Mouse (Mus musculus): ENCODE measurements around the gene Tmem8b. TPM values are rescaled to one million over a fixed set of nuclear protein-coding genes. Genes with fewer than 3 reads are reported as not detected.

Gene Tmem8b
- polyA plus RNA-seq (2015; fragmentation: Nextera tagmentation; extraction: Ambion mirVana): 4.2 and 4.9 TPM in 2 replicates

DNA sequence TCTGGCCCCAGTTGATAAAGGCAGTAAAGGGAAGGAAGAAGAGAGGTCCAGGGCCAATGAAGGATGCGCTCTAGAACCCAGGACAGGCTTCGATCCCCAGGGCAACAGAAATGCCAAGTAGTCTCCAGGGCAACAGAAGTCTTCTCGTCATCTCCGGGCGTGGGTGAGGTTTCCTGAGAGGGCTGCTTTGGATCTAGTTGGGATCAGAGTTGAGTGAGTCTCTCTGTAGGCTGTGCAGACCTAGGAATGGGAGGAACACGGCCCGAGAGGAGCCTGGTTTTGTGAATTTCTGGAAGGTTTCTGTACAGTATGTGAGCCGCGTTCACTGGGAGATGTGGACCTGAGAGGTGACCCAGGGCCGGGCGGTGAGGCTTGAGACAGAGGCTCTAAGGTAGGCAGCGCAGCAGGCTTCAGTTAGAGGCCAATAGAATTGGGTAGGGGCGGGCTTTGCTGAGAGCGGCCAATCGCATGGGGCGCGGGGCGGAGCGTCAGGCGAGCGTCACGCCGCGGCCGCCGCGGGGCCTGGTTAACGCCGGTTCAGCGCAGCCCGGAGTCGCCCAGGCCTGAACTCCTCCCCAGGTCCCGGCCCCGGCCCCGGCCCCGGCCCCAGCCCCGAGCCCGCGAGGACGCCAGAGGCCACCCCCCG lies at the start of gene Tmem8b, which contains the start of gene Fam221b:
Gene Tmem8b (plus strand): TSS at position 190 of the 646 bp plus-strand sequence.
Gene Fam221b (minus strand): TSS at position 364 of the 646 bp plus-strand sequence.
- WGBS: 3% methylated on average over 33 of the region's 41 CpGs
- Histone ChIP-seq H3K9me3 (no peaks in the 10 kb centered on the region), H3K4me1 (peaks cover 21% of the 10 kb centered on the region), H3K27me3 (peaks cover 25% of the 10 kb centered on the region; the same call in 1 of the 2 replicates), H3K4me3 (peak within 1 kb of the TSS; percentile 86), H3K27ac (peak within 1 kb of the TSS; percentile 45), H3K4me2 (peak within 1 kb of the TSS; percentile 87), H3K9ac (peak within 1 kb of the TSS; percentile 83), H3K36me3 (no peaks in the 10 kb centered on the region)
- ATAC-seq (ENCODE audit: borderline replicate concordance, extremely low read depth, low FRiP score, low TSS enrichment): peak; percentile 93

DNA sequence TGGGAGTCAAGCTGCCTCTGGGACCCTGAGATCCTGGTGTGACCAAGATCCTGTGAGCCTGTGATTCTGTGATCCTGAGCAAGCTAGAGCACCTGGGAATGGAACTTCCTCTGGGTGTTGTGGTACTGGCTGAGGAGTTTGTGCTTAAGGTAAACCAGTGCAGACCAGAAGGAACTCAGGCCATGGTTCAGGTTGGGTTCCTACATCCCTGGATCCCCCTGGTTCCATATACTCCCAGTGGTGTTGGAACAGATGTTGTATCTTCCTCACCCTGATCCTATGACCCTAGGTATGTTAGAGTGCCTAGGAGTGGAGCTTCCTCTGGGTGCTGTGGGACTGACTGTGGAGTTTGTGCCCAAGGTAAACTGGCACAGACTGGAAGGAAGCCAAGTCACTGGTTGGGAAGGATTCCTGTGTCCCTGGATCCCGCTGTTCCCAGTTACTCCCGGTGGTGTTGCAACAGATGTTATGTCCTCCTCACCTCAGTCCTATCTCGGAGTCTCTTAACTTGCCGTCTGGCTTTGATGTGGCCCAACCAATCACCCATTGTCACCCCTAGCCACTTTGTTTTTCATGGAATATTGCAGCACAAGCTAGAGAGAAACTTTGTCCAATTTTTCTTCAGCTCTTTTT lies 48.5 kb upstream of the Tmem8b start:
- Histone ChIP-seq H3K9ac (no peak overlapping the region), H3K36me3 (no peaks in the 10 kb centered on the region), H3K27ac (no peak overlapping the region), H3K4me3 (no peak overlapping the region), H3K4me1 (no peaks in the 10 kb centered on the region), H3K4me2 (no peak overlapping the region), H3K27me3 (no peaks in the 10 kb centered on the region), H3K9me3 (peaks cover 6% of the 10 kb centered on the region)
- WGBS: 60% methylated on average over 4 of the region's 4 CpGs
- ATAC-seq (ENCODE audit: borderline replicate concordance, extremely low read depth, low FRiP score, low TSS enrichment): no peak

DNA sequence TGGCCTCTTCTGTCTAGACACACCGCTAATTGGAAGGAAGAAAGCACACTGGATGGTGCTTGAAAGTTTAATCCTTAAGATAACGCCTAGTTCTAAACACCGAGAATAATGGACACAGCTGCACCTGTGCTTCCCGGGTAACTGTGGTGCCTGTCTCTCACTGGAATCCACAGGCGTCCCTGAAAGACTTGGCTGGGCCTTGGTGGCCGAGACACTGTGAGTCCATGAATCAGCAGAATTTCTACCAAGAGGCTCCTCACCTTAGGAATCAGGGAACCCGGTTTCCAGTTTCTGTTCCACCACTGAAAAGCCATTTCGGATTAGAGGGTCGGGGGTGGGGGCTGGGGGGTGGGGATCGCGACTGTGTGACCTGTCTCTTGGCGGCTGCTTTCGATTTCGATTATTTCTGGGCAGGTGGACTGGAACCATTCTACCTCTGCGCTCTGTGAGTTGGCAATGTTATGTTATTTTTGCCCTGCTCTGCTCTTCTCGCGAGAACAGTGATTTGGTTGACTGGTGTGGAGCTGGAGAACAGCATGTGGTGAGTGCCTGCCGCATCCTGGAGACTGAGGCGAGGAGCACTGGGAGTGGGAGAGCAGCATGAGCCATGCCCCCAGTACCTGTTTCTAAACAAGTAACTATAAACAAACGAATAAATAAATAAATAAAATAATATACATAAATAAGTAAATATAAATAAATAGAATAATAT lies 39.5 kb upstream of the Tmem8b start:
- 44% methylated on average over 20 of the region's 20 CpGs for WGBS
- Histone ChIP-seq H3K36me3 (no peaks in the 10 kb centered on the region), H3K4me3 (no peak overlapping the region), H3K9ac (no peak overlapping the region), H3K27ac (no peak overlapping the region), H3K4me2 (no peak overlapping the region), H3K4me1 (peaks cover 29% of the 10 kb centered on the region), H3K27me3 (no peaks in the 10 kb centered on the region), H3K9me3 (peaks cover 10% of the 10 kb centered on the region)
- ATAC-seq (ENCODE audit: borderline replicate concordance, extremely low read depth, low FRiP score, low TSS enrichment): no peak

DNA sequence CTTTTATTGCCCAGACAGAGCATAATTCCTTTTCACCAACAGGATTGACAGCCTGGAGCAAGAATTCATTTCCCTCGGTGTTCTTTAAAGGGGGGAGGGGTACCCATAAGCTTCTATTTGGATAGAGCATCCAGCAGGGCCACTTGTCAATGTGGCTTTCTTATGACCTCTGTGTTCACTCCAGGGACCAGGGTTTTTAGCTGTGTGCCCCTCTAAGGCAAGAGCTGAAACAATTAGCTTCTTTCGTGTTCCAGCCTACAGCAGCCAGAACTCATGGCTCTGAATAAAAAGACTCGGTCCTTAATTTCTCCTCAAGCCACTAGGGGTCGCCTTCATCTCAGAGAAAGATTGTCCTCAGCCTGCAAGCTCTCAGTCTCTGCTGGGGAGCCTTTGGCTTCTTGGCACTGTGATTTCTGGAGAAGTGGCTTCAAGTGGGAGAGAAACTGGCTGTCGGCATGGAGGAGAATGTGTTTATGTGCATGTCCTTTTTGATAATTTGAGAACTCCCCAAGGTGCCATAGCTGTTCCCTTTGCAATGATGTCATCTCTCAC lies 38.7 kb upstream of the Tmem8b start:
- WGBS: 6% methylated on average over 5 of the region's 5 CpGs
- Histone ChIP-seq H3K9me3 (peaks cover 5% of the 10 kb centered on the region), H3K9ac (peak overlapping the region; percentile 20; the same call in 1 of the 2 replicates), H3K4me1 (peaks cover 29% of the 10 kb centered on the region), H3K27me3 (no peaks in the 10 kb centered on the region), H3K27ac (peak overlapping the region; percentile 78), H3K4me3 (no peak overlapping the region), H3K4me2 (peak overlapping the region; percentile 29), H3K36me3 (no peaks in the 10 kb centered on the region)
- peak; percentile 20; the same call in 1 of the 2 replicates for ATAC-seq (ENCODE audit: borderline replicate concordance, extremely low read depth, low FRiP score, low TSS enrichment)

DNA sequence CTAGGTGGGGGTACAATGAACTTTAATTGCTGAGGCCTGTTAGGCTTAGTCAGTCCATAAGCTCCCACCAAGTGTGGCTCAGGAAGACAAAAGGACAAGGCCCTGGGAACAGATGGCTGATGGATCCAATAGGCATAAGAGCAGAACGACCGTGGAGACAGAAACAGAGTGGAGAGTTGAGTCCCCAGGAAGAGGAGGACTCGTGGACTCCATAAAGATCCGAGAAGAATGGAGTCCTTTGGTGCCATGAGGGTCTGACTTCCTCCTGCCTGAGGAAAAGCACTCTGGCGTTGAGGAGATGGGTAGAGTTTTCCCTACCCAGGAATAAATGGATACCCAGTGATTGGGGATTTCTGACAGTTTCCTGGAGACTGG lies 38.1 kb upstream of the Tmem8b start:
- Histone ChIP-seq H3K27me3 (no peaks in the 10 kb centered on the region), H3K9me3 (no peaks in the 10 kb centered on the region), H3K4me3 (peak overlapping the region; percentile 75), H3K4me1 (peaks cover 29% of the 10 kb centered on the region), H3K36me3 (no peaks in the 10 kb centered on the region), H3K27ac (peak overlapping the region; percentile 78), H3K4me2 (peak overlapping the region; percentile 94), H3K9ac (0 out of 2 replicates have a peak overlapping the region, but pooled peaks have one; percentile 87)
- whole genome bisulfite sequencing: 25% methylated on average over 5 of the region's 5 CpGs
- no peak for ATAC-seq (ENCODE audit: borderline replicate concordance, extremely low read depth, low FRiP score, low TSS enrichment)

DNA sequence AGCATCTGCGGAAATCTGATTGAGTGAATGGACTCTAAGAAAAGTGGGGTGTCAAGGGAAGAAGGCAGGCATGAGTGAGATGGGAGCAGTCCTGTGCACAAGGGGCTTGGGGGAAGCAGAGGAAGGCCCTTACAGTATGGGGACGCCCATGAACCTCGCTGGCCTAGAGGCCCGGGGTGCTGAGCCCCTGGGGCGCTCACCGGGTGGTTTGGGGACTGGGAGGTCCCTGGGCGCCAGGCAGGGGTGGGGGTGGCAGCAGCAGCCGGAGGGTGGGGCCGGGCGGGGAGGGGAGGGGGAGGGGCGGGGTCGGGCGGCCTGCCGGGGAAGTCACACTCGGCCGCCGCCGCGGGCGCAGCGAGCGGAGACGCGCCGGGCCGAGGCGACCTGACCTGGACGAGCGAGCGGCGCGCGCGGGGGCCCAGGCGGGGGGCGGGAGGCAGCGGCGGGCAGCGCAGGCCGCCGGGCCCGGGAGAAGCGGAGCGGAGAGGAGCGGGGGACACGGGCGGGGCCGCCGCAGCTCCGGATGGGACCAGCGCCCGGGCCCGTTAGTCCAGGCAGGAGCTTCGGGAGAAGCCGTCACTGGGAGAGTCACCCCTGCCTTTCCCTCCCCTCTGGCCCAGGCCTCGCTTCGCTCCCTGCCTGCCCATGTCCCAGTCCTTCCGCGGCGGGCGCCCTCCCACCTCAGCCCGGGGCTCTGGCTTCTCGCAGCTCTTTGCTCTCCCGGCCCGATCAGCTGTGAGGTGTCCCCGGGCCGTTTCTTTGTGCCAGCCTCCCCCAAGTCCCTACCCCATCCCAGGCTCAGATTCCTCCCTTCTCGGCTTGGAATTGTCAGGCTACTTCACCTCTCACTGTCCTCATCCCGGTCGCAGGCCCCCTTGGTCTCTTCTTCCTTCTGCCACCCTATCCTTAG lies 37.5 kb upstream of the Tmem8b start, which contains the start of gene Npr2:
Gene Npr2 (plus strand): TSS at position 890 of the 910 bp plus-strand sequence.
- H3K4me2 ChIP-seq: peak within 1 kb of the TSS; percentile 94
- WGBS: 2% methylated on average over 20 of the region's 70 CpGs
- H3K9ac ChIP-seq: peak within 1 kb of the TSS; percentile 87
- H3K4me1 ChIP-seq: peaks cover 29% of the 10 kb centered on the region
- no peaks in the 10 kb centered on the region for H3K27me3 ChIP-seq
- peak within 1 kb of the TSS; percentile 75 for H3K4me3 ChIP-seq
- peak; percentile 70 for ATAC-seq (ENCODE audit: borderline replicate concordance, extremely low read depth, low FRiP score, low TSS enrichment)
- H3K36me3 ChIP-seq: no peaks in the 10 kb centered on the region
- peak within 1 kb of the TSS; percentile 78 for H3K27ac ChIP-seq
- H3K9me3 ChIP-seq: no peaks in the 10 kb centered on the region

DNA sequence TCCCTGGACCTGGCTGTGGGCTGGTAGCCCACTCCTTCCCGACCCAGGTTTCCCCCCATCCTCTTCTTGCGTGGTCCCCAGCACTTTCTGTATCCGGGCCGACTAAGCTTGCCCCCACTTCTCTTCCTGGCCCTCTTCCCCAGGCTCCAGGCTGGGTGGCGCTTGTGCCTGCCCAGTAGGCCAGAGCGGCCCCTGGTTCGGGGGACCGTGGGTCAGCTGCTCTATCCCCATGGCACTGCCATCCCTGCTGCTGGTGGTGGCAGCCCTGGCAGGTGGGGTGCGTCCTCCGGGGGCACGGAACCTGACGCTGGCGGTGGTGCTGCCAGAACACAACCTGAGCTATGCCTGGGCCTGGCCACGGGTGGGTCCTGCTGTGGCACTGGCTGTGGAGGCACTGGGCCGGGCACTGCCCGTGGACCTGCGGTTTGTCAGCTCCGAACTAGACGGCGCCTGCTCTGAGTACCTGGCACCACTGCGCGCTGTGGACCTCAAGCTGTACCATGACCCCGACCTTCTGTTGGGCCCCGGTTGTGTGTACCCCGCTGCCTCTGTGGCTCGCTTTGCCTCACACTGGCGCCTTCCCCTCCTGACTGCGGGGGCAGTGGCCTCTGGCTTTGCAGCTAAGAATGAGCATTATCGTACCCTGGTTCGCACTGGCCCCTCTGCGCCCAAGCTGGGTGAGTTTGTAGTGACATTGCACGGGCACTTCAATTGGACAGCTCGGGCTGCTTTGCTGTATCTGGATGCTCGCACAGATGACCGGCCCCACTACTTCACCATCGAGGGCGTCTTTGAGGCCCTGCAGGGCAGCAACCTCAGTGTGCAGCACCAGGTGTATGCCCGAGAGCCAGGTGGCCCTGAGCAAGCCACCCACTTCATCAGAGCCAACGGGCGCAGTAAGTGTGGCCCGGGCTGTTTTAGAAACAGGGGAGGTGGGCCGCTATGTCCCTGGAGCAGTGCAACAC lies 36.5 kb upstream of the Tmem8b start:
- Histone ChIP-seq H3K27me3 (no peaks in the 10 kb centered on the region), H3K36me3 (no peaks in the 10 kb centered on the region), H3K27ac (no peak overlapping the region), H3K4me3 (peak overlapping the region; percentile 75), H3K4me2 (peak overlapping the region; percentile 94), H3K9ac (peak overlapping the region; percentile 87), H3K4me1 (peaks cover 29% of the 10 kb centered on the region), H3K9me3 (no peaks in the 10 kb centered on the region)
- ATAC-seq (ENCODE audit: borderline replicate concordance, extremely low read depth, low FRiP score, low TSS enrichment): peak; percentile 16; the same call in 1 of the 2 replicates
- 46% methylated on average over 42 of the region's 42 CpGs for WGBS

DNA sequence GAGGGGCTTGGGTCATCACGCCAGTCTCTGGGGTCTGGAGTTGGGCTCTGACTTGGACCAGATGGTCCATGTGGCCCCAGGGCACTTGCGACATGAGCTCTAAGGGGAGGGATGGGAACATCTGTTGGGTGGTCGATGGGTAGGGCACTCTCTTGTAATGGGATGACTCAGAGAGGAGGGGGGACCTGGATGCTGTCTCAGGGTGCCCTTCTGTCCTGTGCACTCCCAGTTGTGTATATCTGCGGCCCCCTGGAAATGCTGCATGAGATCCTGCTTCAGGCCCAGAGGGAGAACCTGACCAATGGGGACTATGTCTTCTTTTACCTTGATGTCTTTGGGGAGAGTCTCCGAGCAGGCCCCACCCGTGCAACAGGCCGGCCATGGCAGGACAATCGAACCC lies 35.5 kb upstream of the Tmem8b start:
- Histone ChIP-seq H3K27me3 (no peaks in the 10 kb centered on the region), H3K4me3 (no peak overlapping the region), H3K4me1 (peaks cover 29% of the 10 kb centered on the region), H3K4me2 (peak overlapping the region; percentile 94; the same call in 1 of the 2 replicates), H3K36me3 (no peaks in the 10 kb centered on the region), H3K27ac (no peak overlapping the region), H3K9me3 (no peaks in the 10 kb centered on the region), H3K9ac (no peak overlapping the region)
- ATAC-seq (ENCODE audit: borderline replicate concordance, extremely low read depth, low FRiP score, low TSS enrichment): no peak
- WGBS: 83% methylated on average over 8 of the region's 8 CpGs

DNA sequence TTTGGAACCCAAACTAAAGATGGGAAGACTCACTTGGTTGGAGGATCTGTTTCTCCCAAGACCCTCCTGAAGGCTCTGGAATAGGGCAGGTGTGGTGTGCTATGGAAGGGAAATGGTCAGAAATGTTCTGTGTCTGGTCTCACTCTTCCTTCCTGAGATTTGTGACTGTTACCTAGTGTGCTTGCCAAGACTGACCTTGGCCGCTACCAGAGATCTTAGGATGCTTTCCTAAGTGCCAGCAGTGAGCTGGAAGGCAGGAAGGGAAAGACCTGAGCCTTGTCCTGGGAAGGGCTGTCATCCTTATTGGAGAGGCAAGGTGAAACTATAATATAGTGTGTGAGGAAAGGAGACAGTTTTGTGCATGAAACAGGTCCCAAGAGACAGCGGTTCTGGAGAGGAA lies 35.0 kb upstream of the Tmem8b start:
- ATAC-seq (ENCODE audit: borderline replicate concordance, extremely low read depth, low FRiP score, low TSS enrichment): no peak
- H3K4me2 ChIP-seq: no peak overlapping the region
- H3K9ac ChIP-seq: no peak overlapping the region
- no peaks in the 10 kb centered on the region for H3K27me3 ChIP-seq
- no peaks in the 10 kb centered on the region for H3K9me3 ChIP-seq
- no peaks in the 10 kb centered on the region for H3K36me3 ChIP-seq
- 84% methylated on average over 2 of the region's 2 CpGs for WGBS
- peaks cover 29% of the 10 kb centered on the region for H3K4me1 ChIP-seq
- H3K4me3 ChIP-seq: no peak overlapping the region
- no peak overlapping the region for H3K27ac ChIP-seq

DNA sequence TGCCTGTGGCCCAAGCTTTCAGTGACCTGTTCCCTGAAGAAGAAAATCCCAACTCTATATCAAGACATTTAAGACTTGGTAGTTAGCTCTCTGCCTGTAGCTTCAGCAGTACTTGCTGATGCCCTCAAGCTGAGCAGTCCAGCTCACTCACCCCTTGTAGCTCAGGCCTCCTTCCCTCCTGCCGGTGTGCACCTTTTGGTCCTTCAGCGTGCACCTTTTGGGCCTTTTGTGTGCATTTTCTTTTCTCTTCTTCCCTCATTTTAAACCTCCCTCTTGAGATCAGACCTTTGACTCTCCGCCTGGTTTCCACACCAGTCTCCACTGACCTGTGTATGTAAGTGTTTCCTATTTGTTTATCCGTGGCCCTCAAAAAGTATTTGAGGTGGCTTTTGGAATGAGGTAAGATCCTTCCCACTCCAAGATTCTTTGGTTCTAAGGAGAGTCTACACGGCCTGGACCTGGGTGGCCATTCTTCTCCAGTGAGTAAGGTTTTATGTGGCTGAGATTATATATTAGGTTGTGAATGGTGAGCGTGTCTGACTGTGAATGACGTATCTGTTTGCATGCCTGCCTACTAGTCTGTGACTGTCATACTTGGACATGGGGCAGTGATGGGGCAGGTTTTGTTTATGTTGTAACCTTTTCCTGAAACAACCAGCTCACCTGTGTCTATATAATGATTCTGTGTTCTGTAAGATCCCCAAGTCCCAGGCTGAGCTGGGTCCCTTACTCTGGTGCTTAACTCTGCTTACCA lies 34.0 kb upstream of the Tmem8b start:
- H3K27ac ChIP-seq: no peak overlapping the region
- no peak overlapping the region for H3K4me2 ChIP-seq
- no peaks in the 10 kb centered on the region for H3K9me3 ChIP-seq
- H3K4me3 ChIP-seq: no peak overlapping the region
- no peak overlapping the region for H3K9ac ChIP-seq
- 76% methylated on average over 7 of the region's 7 CpGs for WGBS
- no peaks in the 10 kb centered on the region for H3K27me3 ChIP-seq
- ATAC-seq (ENCODE audit: borderline replicate concordance, extremely low read depth, low FRiP score, low TSS enrichment): no peak
- H3K4me1 ChIP-seq: peaks cover 28% of the 10 kb centered on the region
- no peaks in the 10 kb centered on the region for H3K36me3 ChIP-seq
